Comparison of ENCODE assay signal across 8 mouse cellular contexts in genomic region chr8:71601939-71602665, GRCm38 (mm10). TPM values are rescaled to one million over a fixed set of nuclear protein-coding genes. Genes with fewer than 3 reads are reported as not detected.
DNase-seq lines count a peak whose midpoint lies in the region; ATAC-seq and TF ChIP-seq lines count a peak whose summit lies in the region.

No protein-coding gene starts in this region.

- no peak for TF ChIP-seq EP300 in lung, postnatal 0 days (IDR thresholded peaks at IDR 0.05)

- ATAC-seq in lung, postnatal 0 days = peak; percentile 4
- ATAC-seq in embryonic facial prominence, embryonic 14.5 days (ENCODE audit: low read depth) = peak; percentile 28
- ATAC-seq in limb, embryonic 11.5 days (ENCODE audit: insufficient number of reproducible peaks, low FRiP score, low TSS enrichment, low read depth) = peak; percentile 10; the same call in 1 of the 2 replicates
- ATAC-seq in neural tube, embryonic 15.5 days (ENCODE audit: low FRiP score) = peak; percentile 71

- peak overlapping the region; percentile 50 for H3K4me2 ChIP-seq in lung, postnatal 0 days (replicated peaks; ENCODE audit: low read depth, low read length)
- peak overlapping the region; percentile 64 for H3K4me2 ChIP-seq in embryonic facial prominence, embryonic 14.5 days (ENCODE audit: low read depth, low read length)
- H3K4me2 ChIP-seq in limb, embryonic 11.5 days (ENCODE audit: low read depth, severe bottlenecking) = peak overlapping the region; percentile 67
- peak overlapping the region; percentile 60 for H3K4me2 ChIP-seq in neural tube, embryonic 15.5 days

- H3K27ac ChIP-seq in lung, postnatal 0 days (ENCODE audit: low read length) = no peak overlapping the region
- no peak overlapping the region for H3K27ac ChIP-seq in embryonic facial prominence, embryonic 14.5 days (replicated peaks; ENCODE audit: low read depth, low read length)
- no peak overlapping the region for H3K27ac ChIP-seq in limb, embryonic 11.5 days (replicated peaks; ENCODE audit: low read depth, low read length)
- peak overlapping the region; percentile 71 for H3K27ac ChIP-seq in neural tube, embryonic 15.5 days (replicated peaks)

- H3K36me3 ChIP-seq in lung, postnatal 0 days (ENCODE audit: insufficient read depth, low read length) = no peaks in the 10 kb centered on the region
- no peaks in the 10 kb centered on the region for H3K36me3 ChIP-seq in embryonic facial prominence, embryonic 14.5 days (ENCODE audit: control insufficient read depth, insufficient read depth, low read length)
- H3K36me3 ChIP-seq in limb, embryonic 11.5 days (ENCODE audit: control insufficient read depth, insufficient read depth, low read length) = no peaks in the 10 kb centered on the region
- H3K36me3 ChIP-seq in neural tube, embryonic 15.5 days = peaks cover 14% of the 10 kb centered on the region

- no peak for TF ChIP-seq CTCF in lung, postnatal 0 days (IDR thresholded peaks at IDR 0.05)

- H3K9me3 ChIP-seq in lung, postnatal 0 days (ENCODE audit: low read length) = no peaks in the 10 kb centered on the region
- H3K9me3 ChIP-seq in embryonic facial prominence, embryonic 14.5 days (ENCODE audit: control insufficient read depth, low read length) = no peaks in the 10 kb centered on the region
- no peaks in the 10 kb centered on the region for H3K9me3 ChIP-seq in limb, embryonic 11.5 days (ENCODE audit: control insufficient read depth, low read length)
- H3K9me3 ChIP-seq in neural tube, embryonic 15.5 days (replicated peaks) = no peaks in the 10 kb centered on the region

- H3K4me1 ChIP-seq in lung, postnatal 0 days (ENCODE audit: insufficient read depth, low read depth, low read length) = peaks cover 5% of the 10 kb centered on the region; the same call in 1 of the 2 replicates
- H3K4me1 ChIP-seq in embryonic facial prominence, embryonic 14.5 days (ENCODE audit: control insufficient read depth, insufficient read depth, low read length) = peaks cover 4% of the 10 kb centered on the region; the same call in 1 of the 2 replicates
- H3K4me1 ChIP-seq in limb, embryonic 11.5 days (ENCODE audit: control insufficient read depth, insufficient read depth, low read length) = peaks cover 9% of the 10 kb centered on the region
- peaks cover 16% of the 10 kb centered on the region for H3K4me1 ChIP-seq in neural tube, embryonic 15.5 days

- no peak for DNase-seq in lung, postnatal 0 days (ENCODE audit: low spot score)
- no peak for DNase-seq in lung, adult 18-20 months
- peak; percentile 17 for DNase-seq in embryonic facial prominence, embryonic 14.5 days (ENCODE audit: low spot score)
- peak; percentile 54 for DNase-seq in limb, embryonic 11.5 days (ENCODE audit: low spot score)
- DNase-seq in gastrocnemius, postnatal 14 days = no peak
- no peak for DNase-seq in ovary, postnatal 36 days (ENCODE audit: low spot score)
- no peak for DNase-seq in left cerebral cortex, postnatal 25 days (ENCODE audit: low spot score in 2 of 2)

- peak overlapping the region; percentile 17; the same call in 1 of the 2 replicates for H3K4me3 ChIP-seq in lung, postnatal 0 days (ENCODE audit: low read depth, low read length)
- H3K4me3 ChIP-seq in embryonic facial prominence, embryonic 14.5 days (ENCODE audit: low read depth, low read length) = peak overlapping the region; percentile 42
- peak overlapping the region; percentile 35 for H3K4me3 ChIP-seq in limb, embryonic 11.5 days (ENCODE audit: low read depth, low read length)
- peak overlapping the region; percentile 42 for H3K4me3 ChIP-seq in neural tube, embryonic 15.5 days (replicated peaks)

- peaks cover 14% of the 10 kb centered on the region; the same call in 1 of the 2 replicates for H3K27me3 ChIP-seq in lung, postnatal 0 days (replicated peaks; ENCODE audit: insufficient read depth, low read length)
- H3K27me3 ChIP-seq in embryonic facial prominence, embryonic 14.5 days (replicated peaks; ENCODE audit: control insufficient read depth, insufficient read depth, low read length) = peaks cover 17% of the 10 kb centered on the region
- peaks cover 22% of the 10 kb centered on the region for H3K27me3 ChIP-seq in limb, embryonic 11.5 days (ENCODE audit: control insufficient read depth, insufficient read depth, low read length)
- peaks cover 44% of the 10 kb centered on the region for H3K27me3 ChIP-seq in neural tube, embryonic 15.5 days (replicated peaks)

- H3K9ac ChIP-seq in lung, postnatal 0 days (replicated peaks; ENCODE audit: low read depth) = no peak overlapping the region
- peak overlapping the region; percentile 53 for H3K9ac ChIP-seq in embryonic facial prominence, embryonic 14.5 days (ENCODE audit: low read depth, low read length)
- H3K9ac ChIP-seq in limb, embryonic 11.5 days (ENCODE audit: low read length) = peak overlapping the region; percentile 45; the same call in 1 of the 2 replicates
- H3K9ac ChIP-seq in neural tube, embryonic 15.5 days (replicated peaks) = peak overlapping the region; percentile 43

- WGBS in lung, postnatal 0 days = 3% methylated on average over 55 of the region's 65 CpGs
- 9% methylated on average over 18 of the region's 65 CpGs for WGBS in embryonic facial prominence, embryonic 14.5 days
- WGBS in limb, embryonic 11.5 days = 3% methylated on average over 65 of the region's 65 CpGs
- 3% methylated on average over 65 of the region's 65 CpGs for WGBS in neural tube, embryonic 15.5 days

- intact Hi-C loops in gastrocnemius, postnatal 14 days (cut with DNase I; ENCODE audit: low total_unique reads) = no loop called here
- intact Hi-C loops in left cerebral cortex, postnatal 25 days (cut with DNase I) = no loop called here

RNA-seq across cellular contexts. Expression of gene Fam129c, which starts 4.7 kb away (rescaled TPM):
- polyA plus RNA-seq in lung, postnatal 0 days (2015; fragmentation: Nextera tagmentation; extraction: Ambion mirVana) = 1.2 and 2.0 TPM in 2 replicates
- 2.3 and 3.5 TPM in 2 replicates for polyA plus RNA-seq in embryonic facial prominence, embryonic 14.5 days (2014; fragmentation: Nextera tagmentation; extraction: Ambion mirVana)
- polyA plus RNA-seq in limb, embryonic 11.5 days (2014; fragmentation: Nextera tagmentation; extraction: Ambion mirVana) = 2.7 and 3.8 TPM in 2 replicates
- 8.4 and 10.2 TPM in 2 replicates for polyA plus RNA-seq in neural tube, embryonic 15.5 days (2015; fragmentation: Nextera tagmentation; extraction: Ambion mirVana)
- under 1 TPM; 0.59 to 0.82 TPM for total RNA-seq in gastrocnemius, postnatal 14 days (2021)
- 1 to 10 TPM; 3.6 to 4.2 TPM for total RNA-seq in left cerebral cortex, postnatal 25 days (2021)

RNA-seq across cellular contexts. Expression of gene Colgalt1, which starts 8.7 kb away (rescaled TPM):
- 64.7 and 66.0 TPM in 2 replicates for polyA plus RNA-seq in lung, postnatal 0 days (2015; fragmentation: Nextera tagmentation; extraction: Ambion mirVana)
- polyA plus RNA-seq in embryonic facial prominence, embryonic 14.5 days (2014; fragmentation: Nextera tagmentation; extraction: Ambion mirVana) = 107 and 112 TPM in 2 replicates
- 46.6 and 49.8 TPM in 2 replicates for polyA plus RNA-seq in limb, embryonic 11.5 days (2014; fragmentation: Nextera tagmentation; extraction: Ambion mirVana)
- 73.4 and 76.9 TPM in 2 replicates for polyA plus RNA-seq in neural tube, embryonic 15.5 days (2015; fragmentation: Nextera tagmentation; extraction: Ambion mirVana)
- total RNA-seq in gastrocnemius, postnatal 14 days (2021) = 10 to 100 TPM; 35.6 to 39.3 TPM
- 10 to 100 TPM; 49.3 to 51.5 TPM for total RNA-seq in left cerebral cortex, postnatal 25 days (2021)

RNA-seq across cellular contexts. Expression of gene Pgls, which starts 10.1 kb away (rescaled TPM):
- polyA plus RNA-seq in lung, postnatal 0 days (2015; fragmentation: Nextera tagmentation; extraction: Ambion mirVana) = 174 and 177 TPM in 2 replicates
- polyA plus RNA-seq in embryonic facial prominence, embryonic 14.5 days (2014; fragmentation: Nextera tagmentation; extraction: Ambion mirVana) = 239 and 245 TPM in 2 replicates
- 230 and 239 TPM in 2 replicates for polyA plus RNA-seq in limb, embryonic 11.5 days (2014; fragmentation: Nextera tagmentation; extraction: Ambion mirVana)
- polyA plus RNA-seq in neural tube, embryonic 15.5 days (2015; fragmentation: Nextera tagmentation; extraction: Ambion mirVana) = 223 and 232 TPM in 2 replicates
- 10 to 100 TPM; 40.5 to 43.3 TPM for total RNA-seq in gastrocnemius, postnatal 14 days (2021)
- 10 to 100 TPM; 35.1 to 38.7 TPM for total RNA-seq in left cerebral cortex, postnatal 25 days (2021)

RNA-seq across cellular contexts. Expression of gene Slc27a1, which starts 33.4 kb away (rescaled TPM):
- 26.9 and 27.7 TPM in 2 replicates for polyA plus RNA-seq in lung, postnatal 0 days (2015; fragmentation: Nextera tagmentation; extraction: Ambion mirVana)
- polyA plus RNA-seq in embryonic facial prominence, embryonic 14.5 days (2014; fragmentation: Nextera tagmentation; extraction: Ambion mirVana) = 15.5 and 20.4 TPM in 2 replicates
- polyA plus RNA-seq in limb, embryonic 11.5 days (2014; fragmentation: Nextera tagmentation; extraction: Ambion mirVana) = 16.7 and 18.0 TPM in 2 replicates
- polyA plus RNA-seq in neural tube, embryonic 15.5 days (2015; fragmentation: Nextera tagmentation; extraction: Ambion mirVana) = 83.0 and 85.9 TPM in 2 replicates
- 10 to 100 TPM; 29.9 to 50.8 TPM for total RNA-seq in gastrocnemius, postnatal 14 days (2021)
- total RNA-seq in left cerebral cortex, postnatal 25 days (2021) = 10 to 100 TPM; 90.0 to 92.8 TPM

RNA-seq across cellular contexts. Expression of gene Nxnl1, which starts 35.7 kb away (rescaled TPM):
- 0.11 and 0.13 TPM in 2 replicates for polyA plus RNA-seq in lung, postnatal 0 days (2015; fragmentation: Nextera tagmentation; extraction: Ambion mirVana)
- polyA plus RNA-seq in embryonic facial prominence, embryonic 14.5 days (2014; fragmentation: Nextera tagmentation; extraction: Ambion mirVana) = 0.07 TPM in 1 of 2 replicates, not detected in the other
- polyA plus RNA-seq in limb, embryonic 11.5 days (2014; fragmentation: Nextera tagmentation; extraction: Ambion mirVana) = not detected in 2 replicates
- polyA plus RNA-seq in neural tube, embryonic 15.5 days (2015; fragmentation: Nextera tagmentation; extraction: Ambion mirVana) = 0.15 TPM in 1 of 2 replicates, not detected in the other
- under 1 TPM in 1 of 2 experiments, not detected in 1; 0.18 TPM for total RNA-seq in gastrocnemius, postnatal 14 days (2021)
- total RNA-seq in left cerebral cortex, postnatal 25 days (2021) = under 1 TPM in 1 of 2 experiments, not detected in 1; 0.16 TPM

Comparison
In these comparisons a context has a peak if more than half of its experiments do, and no peak if none do; other contexts are left out.
1. ATAC-seq: peak in every context shown above with its lines; median percentile 71 in neural tube, embryonic 15.5 days; 28 in embryonic facial prominence, embryonic 14.5 days; 10 in limb, embryonic 11.5 days; 4 in lung, postnatal 0 days.
2. DNase-seq: peak in embryonic facial prominence, embryonic 14.5 days (single experiment) and limb, embryonic 11.5 days (single experiment); none in lung, postnatal 0 days (single experiment), lung, adult 18-20 months (0 of 2), gastrocnemius, postnatal 14 days (single experiment), ovary, postnatal 36 days (single experiment) and left cerebral cortex, postnatal 25 days (0 of 2).
3. Peak in every context shown above with its lines, with median percentiles within 50 percentile points of each other: H3K4me2 ChIP-seq and H3K4me3 ChIP-seq.